In genomic region chr8:54529382-54530296, GRCm38 (mm10) we compare ENCODE assay signal across 8 mouse cellular contexts. TPM values are rescaled to one million over a fixed set of nuclear protein-coding genes. Genes with fewer than 3 reads are reported as not detected.
DNase-seq lines count a peak whose midpoint lies in the region; ATAC-seq lines count a peak whose summit lies in the region.

Gene Asb5, plus strand, starts transcription at chr8:54529580.
Gene Spcs3, minus strand, starts transcription at chr8:54529998.

- intact Hi-C loops in left cerebral cortex, postnatal 14 days (cut with DNase I), result loop anchor here (5.0 to 10.0 kb wide), 3 partner anchors 68 to 195 kb away; no protein-coding TSS in a partner anchor

- H3K4me2 ChIP-seq in intestine, embryonic 14.5 days (ENCODE audit: low read length), result peak within 1 kb of the TSS; percentile 69

- under 1% methylated on average over 65 of the region's 89 CpGs for WGBS in intestine, embryonic 14.5 days

- peaks cover 13% of the 10 kb centered on the region for H3K4me1 ChIP-seq in intestine, embryonic 14.5 days (replicated peaks; ENCODE audit: control insufficient read depth, insufficient read depth, low read length)

- ATAC-seq in intestine, embryonic 14.5 days (replicated peaks; ENCODE audit: low FRiP score, low TSS enrichment, low read depth), result peak; percentile 95

- peaks cover 7% of the 10 kb centered on the region; the same call in 1 of the 2 replicates for H3K36me3 ChIP-seq in intestine, embryonic 14.5 days (ENCODE audit: control insufficient read depth, insufficient read depth, low read length)

- H3K27ac ChIP-seq in intestine, embryonic 14.5 days (ENCODE audit: low read depth), result peak within 1 kb of the TSS; percentile 82

- H3K9me3 ChIP-seq in intestine, embryonic 14.5 days (ENCODE audit: control insufficient read depth, low read length), result no peaks in the 10 kb centered on the region

- H3K9ac ChIP-seq in intestine, embryonic 14.5 days (ENCODE audit: low read length), result peak within 1 kb of the TSS; percentile 93

- DNase-seq in adrenal gland, adult 18-20 months (ENCODE audit: low spot score in 2 of 2), result peak; percentile 95 to 96
- DNase-seq in embryo, embryonic 11 days, result peak; percentile 99
- peak; percentile 96 for DNase-seq in gastrocnemius, postnatal 25 days
- DNase-seq in intestine, embryonic 14.5 days (ENCODE audit: low spot score), result peak; percentile 97
- peak; percentile 96 for DNase-seq in left cerebral cortex, postnatal 14 days (ENCODE audit: low spot score in 2 of 2)
- DNase-seq in mesoderm, embryonic 11.5 days (ENCODE audit: low read depth, low spot score), result peak; percentile 98
- peak; percentile 91 to 94 for DNase-seq in right cerebral cortex, postnatal 36 days (ENCODE audit: low spot score in 2 of 2)
- DNase-seq in yolk sac, embryonic 10.5 days (ENCODE audit: low spot score), result peak; percentile 93

- H3K4me3 ChIP-seq in intestine, embryonic 14.5 days (ENCODE audit: low read depth, low read length), result peak within 1 kb of the TSS; percentile 94

- H3K27me3 ChIP-seq in intestine, embryonic 14.5 days (replicated peaks; ENCODE audit: control insufficient read depth, insufficient read depth, low read length), result no peaks in the 10 kb centered on the region

RNA-seq across cellular contexts. Expression of gene Asb5, which starts in this region (rescaled TPM):
- total RNA-seq in adrenal gland, adult 18-20 months (2021), result under 1 TPM; 0.60 to 0.93 TPM
- 100 to 1,000 TPM; 122 to 163 TPM for total RNA-seq in gastrocnemius, postnatal 25 days (2021)
- polyA plus RNA-seq in intestine, embryonic 14.5 days (2014; fragmentation: Nextera tagmentation; extraction: Ambion mirVana), result 3.5 and 6.2 TPM in 2 replicates
- total RNA-seq in left cerebral cortex, postnatal 14 days (2021), result 1 to 10 TPM; 1.6 to 2.2 TPM

RNA-seq across cellular contexts. Expression of gene Spcs3, which starts in this region (rescaled TPM):
- total RNA-seq in adrenal gland, adult 18-20 months (2021), result 10 to 100 TPM; 31.7 to 48.9 TPM
- total RNA-seq in gastrocnemius, postnatal 25 days (2021), result 10 to 100 TPM; 20.4 to 21.4 TPM
- 79.6 and 85.1 TPM in 2 replicates for polyA plus RNA-seq in intestine, embryonic 14.5 days (2014; fragmentation: Nextera tagmentation; extraction: Ambion mirVana)
- total RNA-seq in left cerebral cortex, postnatal 14 days (2021), result 10 to 100 TPM; 53.6 to 54.0 TPM

Comparison
In these comparisons a context has a peak if more than half of its experiments do, and no peak if none do; other contexts are left out.
1. Peak in every context shown above with its lines: DNase-seq, ATAC-seq, H3K4me3 ChIP-seq and H3K27ac ChIP-seq.
2. RNA of gene Asb5 (total RNA-seq): 122 to 163 TPM in gastrocnemius, postnatal 25 days; 1.6 to 2.2 TPM in left cerebral cortex, postnatal 14 days and 0.60 to 0.93 TPM in adrenal gland, adult 18-20 months; every median in the first group is over 10 times any median in the second.